Mouse (Mus musculus): ENCODE measurements around the gene Opn1sw.
"Not testable (repeated sequence)": the region's sequence is repeated elsewhere in the genome, so short reads cannot be mapped to it uniquely, and the experiment has no call there.

Opn1sw gene

DNA sequence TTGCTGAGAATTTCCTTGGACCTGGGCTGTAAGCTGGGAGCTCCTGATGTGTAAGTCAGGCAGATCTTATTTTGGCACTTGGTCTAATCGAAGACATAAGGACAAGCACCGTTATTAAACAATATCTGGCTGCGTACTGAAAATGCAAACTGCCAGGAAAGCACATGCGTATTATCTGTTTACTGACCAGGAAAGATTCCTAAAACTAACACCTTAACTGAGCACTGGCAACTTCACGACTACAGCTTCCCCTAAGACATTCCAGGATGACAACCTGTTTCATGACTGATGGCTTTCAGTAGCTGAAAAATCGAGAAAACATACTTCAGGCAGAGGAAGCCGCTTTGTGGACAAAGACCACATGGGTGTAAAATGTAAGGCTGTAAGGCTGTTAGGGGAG is 41.1 kb downstream of the Opn1sw start:
- DNase-seq (ENCODE audit: low spot score in 2 of 2) = no peak

DNA sequence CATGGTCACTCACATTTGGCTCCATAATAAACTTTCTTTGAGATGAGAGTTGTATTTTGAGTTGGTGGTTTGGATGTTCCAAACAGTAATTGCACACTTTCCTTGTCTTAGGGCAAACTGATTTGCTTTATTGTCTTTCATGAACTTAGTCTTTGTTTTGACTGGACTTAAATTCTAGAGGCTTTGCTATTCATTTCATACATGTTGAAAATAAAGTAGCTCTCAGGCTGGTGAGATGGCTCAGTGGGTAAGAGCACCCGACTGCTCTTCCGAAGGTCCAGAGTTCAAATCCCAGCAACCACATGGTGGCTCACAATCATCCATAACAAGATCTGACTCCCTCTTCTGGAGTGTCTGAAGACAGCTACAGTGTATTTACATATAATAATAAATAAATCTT is 41.8 kb downstream of the Opn1sw start:
- DNase-seq (ENCODE audit: low spot score in 2 of 2) = not testable (repeated sequence)

DNA sequence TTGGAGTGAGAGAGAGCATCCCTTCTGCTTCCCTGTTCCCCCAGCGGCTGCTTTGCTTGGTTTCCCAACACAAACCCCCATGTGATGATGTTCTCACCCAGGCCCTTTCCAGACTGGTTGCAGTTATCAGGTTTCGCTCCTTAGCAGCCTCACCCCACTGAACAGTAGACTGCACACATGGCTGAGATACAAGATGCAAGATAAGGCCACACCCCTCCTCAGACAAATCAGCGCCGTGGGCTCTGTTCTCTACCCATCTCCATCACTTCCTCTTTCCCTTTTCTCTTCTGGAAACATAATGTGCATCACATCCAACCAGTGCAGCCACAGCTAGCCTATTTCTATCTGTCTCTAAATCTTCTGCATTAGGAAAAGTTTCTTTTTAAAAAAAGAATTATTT is 58.8 kb downstream of the Opn1sw start:
- no peak for DNase-seq (ENCODE audit: low spot score in 2 of 2)

DNA sequence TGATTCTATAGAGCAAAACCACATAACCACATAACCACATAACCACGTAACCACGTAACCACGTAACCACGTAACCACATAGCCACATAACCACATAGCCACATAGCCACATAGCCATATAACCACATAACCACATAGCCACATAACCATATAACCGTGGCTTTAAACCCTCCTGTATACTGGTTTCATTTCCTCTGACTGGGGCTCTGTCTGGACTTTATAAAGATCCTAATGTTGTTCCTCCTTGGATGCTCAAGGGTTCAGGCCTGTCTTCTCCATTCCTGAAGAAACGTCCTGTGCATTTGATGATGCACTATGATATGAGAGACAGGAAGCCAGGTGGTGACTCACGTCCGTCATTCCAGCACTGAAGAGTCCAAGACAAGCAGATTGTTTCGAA is 61.3 kb downstream of the Opn1sw start:
- no peak for DNase-seq (ENCODE audit: low spot score in 2 of 2)
